Mouse (Mus musculus) stomach, postnatal 0 days (tissue): ENCODE measurements around the gene Ndufb4.

ENCODE experiments used
- CTCF ChIP-seq: IDR thresholded peaks from 2 replicates; pipeline ENCODE4 v1.5.1; 2016; ENCODE audit warnings: antibody characterized with exemption, low read depth, mild to moderate bottlenecking, moderate library complexity
- EP300 ChIP-seq: optimal IDR thresholded peaks from 2 replicates; pipeline ENCODE3; 2016; ENCODE audit warnings: antibody characterized with exemption

- TF ChIP-seq CTCF = no peak
- TF ChIP-seq EP300 = no peak
Measured at GRCm38 (mm10) chr16:37665394-37665935, 11.2 kb upstream of the Ndufb4 start.
